Mouse (Mus musculus): ENCODE measurements around the gene Neurl3.

DNA sequence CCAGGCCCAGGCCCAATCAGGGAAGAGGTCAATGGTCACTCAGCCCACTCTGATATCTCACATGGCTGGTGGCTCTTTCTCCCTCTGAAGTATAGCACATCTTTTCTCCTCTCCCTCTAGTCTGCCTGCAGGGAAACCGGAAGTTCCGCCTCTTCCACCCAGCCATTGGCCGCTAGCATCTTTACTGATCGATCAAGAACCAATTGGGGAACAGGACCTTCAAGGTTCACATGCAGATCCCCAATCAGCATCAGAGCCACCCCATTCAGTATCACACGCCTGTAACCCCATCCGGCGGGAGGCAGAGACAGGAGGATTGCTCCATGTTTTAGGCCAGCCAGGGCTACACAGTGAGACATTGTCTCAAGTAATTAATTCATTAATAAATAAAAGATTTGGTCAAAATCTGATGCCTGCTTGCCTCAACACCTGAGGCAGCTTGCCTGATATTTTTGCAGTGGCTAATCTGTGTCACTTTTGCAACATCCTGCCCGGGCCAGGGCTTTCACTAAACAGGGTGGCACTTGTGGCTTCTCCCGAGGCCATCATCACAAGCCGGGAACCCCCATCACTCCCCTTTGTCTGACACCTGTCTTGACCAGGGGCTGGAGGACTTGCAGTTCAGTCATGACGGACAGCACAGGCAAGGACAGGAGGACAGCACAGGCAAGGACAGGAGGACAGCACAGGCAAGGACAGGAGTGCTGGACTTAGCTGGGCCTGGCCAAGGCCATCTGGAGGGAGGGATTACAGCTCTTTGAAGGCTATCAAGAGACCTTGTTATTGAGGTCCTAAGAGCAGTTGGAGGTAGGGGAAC lies 40.7 kb upstream of the Neurl3 start:
- no peak for TF ChIP-seq GATA1 (IDR thresholded peaks at IDR 0.05; ENCODE audit: borderline replicate concordance, low read length)
- TF ChIP-seq FLI1 (IDR thresholded peaks at IDR 0.05; ENCODE audit: low read length): no peak
